ENCODE assay signal across 14 mouse cellular contexts in the genomic region with DNA sequence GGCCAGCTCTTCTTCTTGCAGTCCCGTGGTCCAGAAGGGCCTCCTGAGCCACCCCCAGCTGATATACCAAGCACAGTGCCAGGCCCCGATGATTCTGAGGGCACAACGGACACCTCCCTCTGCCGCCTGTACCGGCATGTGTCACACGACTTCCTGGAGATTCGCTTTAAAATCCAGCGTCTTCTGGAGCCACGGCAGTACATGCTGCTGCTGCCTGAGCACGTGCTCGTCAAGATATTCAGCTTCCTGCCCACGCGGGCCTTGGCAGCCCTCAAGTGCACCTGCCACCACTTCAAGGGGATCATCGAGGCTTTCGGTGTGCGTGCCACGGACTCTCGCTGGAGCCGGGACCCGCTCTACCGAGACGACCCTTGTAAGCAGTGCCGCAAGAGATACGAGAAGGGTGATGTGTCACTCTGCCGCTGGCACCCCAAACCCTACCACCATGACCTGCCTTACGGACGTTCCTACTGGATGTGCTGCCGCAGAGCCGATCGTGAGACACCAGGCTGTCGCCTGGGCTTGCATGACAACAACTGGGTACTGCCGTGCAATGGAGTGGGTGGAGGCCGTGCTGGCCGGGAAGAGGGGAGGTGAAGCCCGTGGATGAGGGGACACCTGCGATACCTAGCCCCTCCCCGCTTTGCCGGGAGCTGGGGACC. TPM values are rescaled to one million over a fixed set of nuclear protein-coding genes. Genes with fewer than 3 reads are reported as not detected.
DNase-seq lines count a peak whose midpoint lies in the region; ATAC-seq and TF ChIP-seq lines count a peak whose summit lies in the region.
"Had no signal": no experiment of that assay in that cellular context is flagged by ENCODE, and none has a peak within 500 bp of the region (broad histone marks: within the 10 kb centered on the region; RNA-seq: fewer than 3 reads in every experiment).

No protein-coding gene starts in this region.

- no peak overlapping the region for H3K9ac ChIP-seq in forebrain, embryonic 13.5 days
- no peak overlapping the region for H3K9ac ChIP-seq in forebrain, postnatal 0 days
- H3K9ac ChIP-seq: embryonic facial prominence, embryonic 15.5 days had no signal

- intact Hi-C loops in left cerebral cortex, adult 2 months (cut with DNase I) = no loop called here

- no peak for DNase-seq in forebrain, postnatal 0 days
- DNase-seq in left cerebral cortex, adult 2 months (ENCODE audit: extremely low spot score in 1 of 2, low spot score in 2 of 2) = peak in 1 of 2 experiments; percentile 49
- no peak for DNase-seq in left cerebral cortex, adult 11 months (ENCODE audit: low spot score)
- peak; percentile 30 for DNase-seq in thymus, postnatal 25 days
- no peak for DNase-seq in thymus, adult 2 months
- no peak for DNase-seq in T-cell, adult 2 months (ENCODE audit: low spot score)
- no peak for DNase-seq in adrenal gland, postnatal 36 days

- no peaks in the 10 kb centered on the region for H3K9me3 ChIP-seq in forebrain, embryonic 13.5 days (replicated peaks)
- no peaks in the 10 kb centered on the region for H3K9me3 ChIP-seq in forebrain, postnatal 0 days (ENCODE audit: low read length)
- H3K9me3 ChIP-seq: embryonic facial prominence, embryonic 15.5 days; G1E had no signal

- TF ChIP-seq POLR2A in thymus, adult 2 months (IDR thresholded peaks at IDR 0.05; ENCODE audit: control insufficient read depth, extremely low read depth, insufficient read depth, low read length, poor library complexity) = no peak

- no peak overlapping the region for H3K4me2 ChIP-seq in forebrain, embryonic 13.5 days
- H3K4me2 ChIP-seq in forebrain, postnatal 0 days (ENCODE audit: low read depth) = no peak overlapping the region
- H3K4me2 ChIP-seq: embryonic facial prominence, embryonic 15.5 days had no signal

- no peak overlapping the region for H3K4me3 ChIP-seq in forebrain, embryonic 13.5 days
- H3K4me3 ChIP-seq in forebrain, postnatal 0 days (ENCODE audit: low read depth, low read length) = no peak overlapping the region
- no peak overlapping the region for H3K4me3 ChIP-seq in left cerebral cortex, adult 2 months
- no peak overlapping the region for H3K4me3 ChIP-seq in thymus, adult 2 months (ENCODE audit: control insufficient read depth, insufficient read depth, low read length)
- H3K4me3 ChIP-seq: embryonic facial prominence, embryonic 15.5 days; heart, adult 2 months had no signal

- TF ChIP-seq CTCF in forebrain, postnatal 0 days (IDR thresholded peaks at IDR 0.05; ENCODE audit: low read depth) = no peak
- TF ChIP-seq CTCF in left cerebral cortex, adult 2 months (IDR thresholded peaks at IDR 0.05) = no peak
- TF ChIP-seq CTCF in thymus, adult 2 months (IDR thresholded peaks at IDR 0.05; ENCODE audit: borderline replicate concordance, control insufficient read depth, extremely low read depth, insufficient read depth, low read length, poor library complexity) = no peak

- H3K27me3 ChIP-seq in forebrain, embryonic 13.5 days = no peaks in the 10 kb centered on the region
- H3K27me3 ChIP-seq in forebrain, postnatal 0 days (ENCODE audit: insufficient read depth, low read length) = no peaks in the 10 kb centered on the region
- no peaks in the 10 kb centered on the region for H3K27me3 ChIP-seq in thymus, adult 2 months (ENCODE audit: control insufficient read depth, insufficient read depth, low read length)
- H3K27me3 ChIP-seq: embryonic facial prominence, embryonic 15.5 days had no signal

- 0 out of 2 replicates have a peak, but pooled peaks have one; percentile 25 for ATAC-seq in forebrain, embryonic 13.5 days
- no peak for ATAC-seq in forebrain, postnatal 0 days
- ATAC-seq: forebrain, embryonic 16.5 days had no signal

- no peak overlapping the region for H3K27ac ChIP-seq in forebrain, embryonic 13.5 days
- H3K27ac ChIP-seq in forebrain, postnatal 0 days (ENCODE audit: low read depth, low read length) = no peak overlapping the region
- peak overlapping the region; percentile 61 for H3K27ac ChIP-seq in left cerebral cortex, adult 2 months
- no peak overlapping the region for H3K27ac ChIP-seq in thymus, adult 2 months (ENCODE audit: control insufficient read depth, insufficient read depth, low read length)
- H3K27ac ChIP-seq: embryonic facial prominence, embryonic 15.5 days; heart, adult 2 months had no signal

- peaks cover 4% of the 10 kb centered on the region; the same call in 1 of the 2 replicates for H3K4me1 ChIP-seq in forebrain, embryonic 13.5 days
- peaks cover 3% of the 10 kb centered on the region; the same call in 1 of the 2 replicates for H3K4me1 ChIP-seq in forebrain, postnatal 0 days (ENCODE audit: insufficient read depth)
- H3K4me1 ChIP-seq in thymus, adult 2 months (replicated peaks; ENCODE audit: control insufficient read depth, insufficient read depth, low read length) = peaks cover 13% of the 10 kb centered on the region

- 94% methylated on average over 38 of the region's 38 CpGs for WGBS in forebrain, embryonic 13.5 days
- WGBS in forebrain, postnatal 0 days = 92% methylated on average over 38 of the region's 38 CpGs
- 50% methylated on average over 38 of the region's 38 CpGs for WGBS in thymus, adult 2 months

- H3K36me3 ChIP-seq in forebrain, embryonic 13.5 days (ENCODE audit: poor library complexity, severe bottlenecking) = peaks cover 74% of the 10 kb centered on the region
- H3K36me3 ChIP-seq in forebrain, postnatal 0 days (ENCODE audit: insufficient read depth) = peaks cover 58% of the 10 kb centered on the region
- peaks cover 21% of the 10 kb centered on the region; the same call in 1 of the 2 replicates for H3K36me3 ChIP-seq in thymus, adult 2 months (ENCODE audit: control insufficient read depth, insufficient read depth, low read length)

RNA-seq across cellular contexts. Expression of gene Qpctl, which starts 12.3 kb away (rescaled TPM):
- 16.5 and 17.7 TPM in 2 replicates for polyA plus RNA-seq in forebrain, embryonic 13.5 days (2015; fragmentation: Nextera tagmentation; extraction: Ambion mirVana)
- 12.3 and 14.4 TPM in 2 replicates for total RNA-seq in forebrain, postnatal 0 days (2014; rRNA removed)
- polyA plus RNA-seq in forebrain, postnatal 0 days (2015; fragmentation: Nextera tagmentation; extraction: Ambion mirVana) = 19.8 and 23.3 TPM in 2 replicates
- total RNA-seq in left cerebral cortex, adult 2 months (2021) = 10 to 100 TPM; 14.8 to 16.3 TPM
- polyA plus RNA-seq in thymus, adult 2 months (2012; rRNA removed) = 15.3 and 18.2 TPM in 2 replicates
- total RNA-seq in adrenal gland, postnatal 36 days (2021) = 10 to 100 TPM; 17.4 to 18.8 TPM

RNA-seq across cellular contexts. Expression of gene Snrpd2, which starts 12.7 kb away (rescaled TPM):
- 159 and 164 TPM in 2 replicates for polyA plus RNA-seq in forebrain, embryonic 13.5 days (2015; fragmentation: Nextera tagmentation; extraction: Ambion mirVana)
- 50.0 and 88.1 TPM in 2 replicates for total RNA-seq in forebrain, postnatal 0 days (2014; rRNA removed)
- 124 and 172 TPM in 2 replicates for polyA plus RNA-seq in forebrain, postnatal 0 days (2015; fragmentation: Nextera tagmentation; extraction: Ambion mirVana)
- 10 to 100 TPM; 69.8 to 73.3 TPM for total RNA-seq in left cerebral cortex, adult 2 months (2021)
- polyA plus RNA-seq in thymus, adult 2 months (2012; rRNA removed) = 32.8 and 36.7 TPM in 2 replicates
- total RNA-seq in adrenal gland, postnatal 36 days (2021) = 100 to 1,000 TPM in 1 of 2 experiments, 10 to 100 TPM in 1; 96.5 to 105 TPM

RNA-seq across cellular contexts. Expression of gene Fbxo46, which starts 17.1 kb away (rescaled TPM):
- polyA plus RNA-seq in forebrain, embryonic 13.5 days (2015; fragmentation: Nextera tagmentation; extraction: Ambion mirVana) = 19.1 and 22.2 TPM in 2 replicates
- total RNA-seq in forebrain, postnatal 0 days (2014; rRNA removed) = 19.8 and 22.8 TPM in 2 replicates
- polyA plus RNA-seq in forebrain, postnatal 0 days (2015; fragmentation: Nextera tagmentation; extraction: Ambion mirVana) = 8.4 and 11.9 TPM in 2 replicates
- 10 to 100 TPM; 13.4 to 14.3 TPM for total RNA-seq in left cerebral cortex, adult 2 months (2021)
- polyA plus RNA-seq in thymus, adult 2 months (2012; rRNA removed) = 29.2 and 30.1 TPM in 2 replicates
- 10 to 100 TPM; 11.5 to 13.1 TPM for total RNA-seq in adrenal gland, postnatal 36 days (2021)

RNA-seq across cellular contexts. Expression of gene Gm4969, which starts 18.6 kb away (rescaled TPM):
- polyA plus RNA-seq in forebrain, embryonic 13.5 days (2015; fragmentation: Nextera tagmentation; extraction: Ambion mirVana) = 1.2 and 1.4 TPM in 2 replicates
- 5.3 and 8.9 TPM in 2 replicates for total RNA-seq in forebrain, postnatal 0 days (2014; rRNA removed)
- polyA plus RNA-seq in forebrain, postnatal 0 days (2015; fragmentation: Nextera tagmentation; extraction: Ambion mirVana) = 8.3 and 10.6 TPM in 2 replicates
- total RNA-seq in left cerebral cortex, adult 2 months (2021) = under 1 TPM; 0.21 to 0.27 TPM
- polyA plus RNA-seq in thymus, adult 2 months (2012; rRNA removed) = 0.24 and 0.31 TPM in 2 replicates
- total RNA-seq in adrenal gland, postnatal 36 days (2021) = not detected
- total RNA-seq: heart, adult 2 months; monocyte, adult 5-6 weeks had no signal
- polyA plus RNA-seq: G1E; heart, adult 2 months had no signal

RNA-seq across cellular contexts. Expression of gene Gipr, which starts 29.1 kb away (rescaled TPM):
- 5.2 and 6.6 TPM in 2 replicates for polyA plus RNA-seq in forebrain, embryonic 13.5 days (2015; fragmentation: Nextera tagmentation; extraction: Ambion mirVana)
- 16.9 and 20.2 TPM in 2 replicates for total RNA-seq in forebrain, postnatal 0 days (2014; rRNA removed)
- polyA plus RNA-seq in forebrain, postnatal 0 days (2015; fragmentation: Nextera tagmentation; extraction: Ambion mirVana) = 5.3 and 8.0 TPM in 2 replicates
- total RNA-seq in left cerebral cortex, adult 2 months (2021) = 1 to 10 TPM; 1.8 to 1.9 TPM
- polyA plus RNA-seq in thymus, adult 2 months (2012; rRNA removed) = 0.73 and 0.79 TPM in 2 replicates
- under 1 TPM; 0.40 to 0.56 TPM for total RNA-seq in adrenal gland, postnatal 36 days (2021)
- total RNA-seq: liver, adult 2 months; monocyte, adult 5-6 weeks had no signal
- polyA plus RNA-seq: liver, adult 2 months had no signal
